Mouse (Mus musculus) cerebellum, adult 18-20 months (tissue): ENCODE results near the gene Rrnad1.
"Not testable (repeated sequence)": the region's sequence is repeated elsewhere in the genome, so short reads cannot be mapped to it uniquely, and the experiment has no call there.

Source experiments
- DNase-seq, 2 experiments: peaks; one replicate each; pipeline ENCODE4 v3.0.0; 2021

Rrnad1 gene

DNA sequence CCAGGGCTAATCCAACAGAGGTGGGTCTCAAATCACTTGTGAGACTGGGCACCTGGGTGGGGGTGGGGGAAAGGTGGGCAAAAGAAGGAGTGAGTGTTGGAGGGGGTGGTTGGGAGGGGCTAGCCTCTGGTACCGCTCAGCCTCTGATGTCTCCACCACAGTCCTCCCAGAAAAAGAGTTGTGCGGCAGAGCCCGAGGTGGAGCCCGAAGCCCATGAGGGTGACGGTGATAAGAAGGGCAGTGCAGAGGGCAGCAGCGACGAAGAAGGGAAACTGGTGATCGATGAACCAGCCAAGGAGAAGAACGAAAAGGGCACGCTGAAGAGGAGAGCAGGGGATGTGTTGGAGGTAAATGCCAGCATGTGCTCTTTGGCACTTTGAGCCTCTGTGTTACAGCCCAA lies 16.6 kb downstream of the Rrnad1 start:
- DNase-seq: peak in 1 of 2 experiments; percentile 5

DNA sequence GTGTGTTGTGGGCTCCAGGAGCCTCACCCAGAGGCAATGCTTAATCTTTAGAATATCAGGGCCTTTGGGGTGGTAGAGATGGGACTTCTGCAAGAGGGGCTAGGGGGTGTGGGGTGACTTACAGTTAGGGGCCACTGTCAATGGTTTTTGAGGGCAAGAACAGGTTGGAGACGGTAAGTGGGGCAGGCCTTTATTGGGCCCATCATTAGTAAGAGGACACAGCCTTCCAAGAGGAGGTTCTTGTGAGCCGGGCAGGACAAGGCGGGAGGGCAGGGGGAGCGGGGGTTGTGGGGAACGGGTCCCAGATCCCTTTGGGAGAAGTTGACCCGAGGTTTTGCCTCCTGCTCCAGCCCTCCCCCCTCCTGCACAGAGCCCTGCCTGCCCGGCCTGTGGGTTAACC lies 17.0 kb downstream of the Rrnad1 start:
- DNase-seq: no peak

DNA sequence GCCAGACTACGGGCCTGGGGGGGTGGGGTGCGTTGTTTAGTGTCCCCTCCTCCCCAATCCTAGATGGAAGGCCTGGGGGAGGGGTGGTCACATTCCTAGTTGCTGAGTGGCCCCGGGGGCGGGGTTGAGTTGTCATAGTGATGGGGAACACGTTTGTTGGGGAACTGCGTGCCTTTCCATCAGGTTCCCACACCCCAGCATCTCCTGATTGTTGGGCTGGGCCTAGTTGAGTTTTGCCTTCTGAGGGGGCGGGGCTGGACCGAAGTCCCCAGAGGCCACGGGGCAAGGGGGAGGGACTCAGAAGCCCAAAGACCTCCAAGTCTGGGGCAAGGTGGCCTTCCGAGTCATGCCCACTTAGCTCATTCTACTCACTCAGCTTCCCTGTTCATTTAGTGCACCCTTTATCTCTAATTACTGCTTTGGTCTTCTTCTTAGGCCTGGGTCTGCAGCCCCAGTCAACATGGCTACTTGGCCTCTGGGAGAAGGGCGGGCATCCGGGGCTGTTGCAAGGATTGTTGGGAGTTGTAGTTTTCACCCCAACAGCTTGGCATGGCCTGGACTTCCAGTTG lies 19.9 kb downstream of the Rrnad1 start:
- DNase-seq: peak; percentile 60 to 70

DNA sequence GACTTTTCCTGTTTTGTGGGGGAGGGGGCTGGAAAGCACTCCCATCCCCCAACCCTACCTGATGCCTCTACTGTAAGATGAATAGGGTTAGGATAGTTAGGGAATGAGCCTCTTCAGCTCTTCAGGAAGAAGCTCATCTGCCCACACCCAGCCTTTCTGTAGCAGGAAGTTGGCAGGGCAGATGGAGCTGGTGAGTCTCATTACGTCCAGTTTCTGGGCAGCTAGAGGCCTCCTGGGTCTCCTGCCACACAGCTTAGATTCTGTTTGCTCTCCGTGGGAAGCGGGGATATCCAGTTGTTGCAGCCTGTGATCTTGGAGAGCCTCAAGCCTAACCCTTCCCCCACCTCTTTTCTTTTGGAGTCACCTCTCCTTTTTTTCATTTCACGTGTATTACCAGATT lies 20.6 kb downstream of the Rrnad1 start:
- DNase-seq: peak in 1 of 2 experiments; percentile 14

DNA sequence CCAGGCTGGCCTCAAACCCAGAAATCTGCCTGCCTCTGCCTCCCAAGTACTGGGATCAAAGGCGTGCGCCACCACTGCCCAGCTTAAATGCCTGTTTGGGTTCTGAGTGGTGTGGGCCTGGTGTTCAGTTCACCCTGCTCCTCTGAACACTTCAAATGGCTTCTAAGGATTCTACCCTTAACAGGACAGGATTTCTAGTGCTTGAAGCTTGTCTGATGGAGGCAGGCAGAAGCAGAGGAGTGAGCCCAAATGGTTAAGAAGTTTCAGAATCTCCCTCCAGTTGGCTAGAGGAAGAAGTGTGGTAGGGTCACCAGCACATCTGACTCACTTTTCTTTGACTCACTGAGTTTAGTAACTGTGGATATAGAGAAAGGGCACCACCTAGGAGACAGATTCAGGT lies 21.1 kb downstream of the Rrnad1 start:
- no peak for DNase-seq

DNA sequence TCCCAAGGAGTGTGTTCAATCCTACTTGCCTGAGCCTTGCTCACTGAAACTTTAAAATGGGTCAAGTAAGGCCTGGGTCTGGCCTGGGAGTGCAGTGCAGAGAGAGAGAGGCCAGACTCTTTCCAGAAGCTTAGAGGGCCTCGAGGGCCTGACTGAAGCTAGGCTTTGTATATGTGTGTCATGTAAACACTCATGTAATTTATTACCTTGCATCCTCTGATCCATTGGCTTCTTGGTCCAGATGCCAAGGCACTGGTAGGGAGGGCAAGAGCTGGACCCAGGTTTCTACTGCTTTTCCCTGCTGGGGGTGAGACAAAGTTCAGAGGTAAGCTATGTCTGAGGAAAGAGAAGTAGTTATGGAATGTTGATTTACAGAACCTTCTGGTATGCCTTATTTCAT lies 22.6 kb downstream of the Rrnad1 start:
- peak in 1 of 2 experiments; percentile 10 for DNase-seq

DNA sequence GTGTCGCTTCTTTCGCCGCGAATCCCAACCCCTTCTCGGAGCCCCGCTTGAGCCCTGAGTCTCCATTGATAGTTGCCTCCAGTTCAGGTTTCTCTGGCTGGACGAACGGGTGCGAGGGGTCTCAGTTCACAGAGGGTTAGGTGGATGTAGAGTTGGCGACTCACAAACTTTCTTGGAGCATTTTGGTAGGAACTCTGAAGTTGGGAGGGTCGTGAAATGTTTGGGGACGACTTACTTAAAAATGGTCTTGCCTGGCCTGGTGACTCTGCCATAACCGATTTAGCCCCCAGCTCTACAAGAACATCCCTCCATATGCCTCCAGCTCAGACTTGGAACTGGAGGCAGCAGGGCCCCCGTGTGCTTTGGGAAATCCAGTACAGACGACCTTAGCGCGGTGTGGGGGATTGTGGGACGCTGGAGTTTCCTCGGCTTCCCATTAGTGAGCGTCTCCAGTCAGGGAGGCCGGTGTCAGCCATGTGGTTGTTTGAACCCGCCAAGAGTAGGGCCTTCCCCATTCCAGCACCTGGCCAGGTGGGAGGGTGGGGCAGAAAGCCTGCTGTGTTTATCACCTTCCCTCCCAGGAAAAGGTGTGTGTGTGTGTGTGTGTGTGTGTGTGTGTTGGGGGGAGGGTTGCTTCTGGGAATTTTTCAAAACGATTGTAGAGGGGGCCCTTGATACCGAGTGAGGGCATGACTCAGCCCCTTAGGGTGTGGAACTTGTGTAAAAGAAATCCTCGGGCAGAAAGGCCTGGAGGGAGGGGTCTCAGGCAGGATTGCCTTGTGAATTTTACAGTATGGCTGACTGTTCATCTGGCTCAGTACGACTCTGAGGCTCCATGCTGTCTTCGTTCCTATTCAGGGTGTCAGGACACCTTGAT lies 23.3 kb downstream of the Rrnad1 start:
- DNase-seq: peak; percentile 42 to 49

DNA sequence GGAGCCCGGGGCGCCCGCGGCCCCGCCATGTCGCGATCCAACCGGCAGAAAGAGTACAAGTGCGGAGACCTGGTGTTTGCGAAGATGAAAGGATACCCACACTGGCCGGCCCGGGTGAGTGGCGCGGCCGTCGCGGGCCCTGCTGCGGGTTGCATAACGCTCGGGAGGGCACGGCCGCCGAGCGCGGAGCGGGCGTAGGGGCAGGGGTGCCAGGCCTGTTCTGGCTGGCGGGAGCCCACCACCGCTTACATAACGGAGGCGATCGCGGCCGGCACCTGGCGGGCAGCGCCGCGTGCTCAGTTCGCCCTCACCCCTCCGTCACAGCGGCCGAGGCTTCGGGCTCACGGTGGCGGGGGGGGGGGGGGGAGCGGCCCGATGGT lies 23.9 kb downstream of the Rrnad1 start:
- peak; percentile 63 to 80 for DNase-seq

DNA sequence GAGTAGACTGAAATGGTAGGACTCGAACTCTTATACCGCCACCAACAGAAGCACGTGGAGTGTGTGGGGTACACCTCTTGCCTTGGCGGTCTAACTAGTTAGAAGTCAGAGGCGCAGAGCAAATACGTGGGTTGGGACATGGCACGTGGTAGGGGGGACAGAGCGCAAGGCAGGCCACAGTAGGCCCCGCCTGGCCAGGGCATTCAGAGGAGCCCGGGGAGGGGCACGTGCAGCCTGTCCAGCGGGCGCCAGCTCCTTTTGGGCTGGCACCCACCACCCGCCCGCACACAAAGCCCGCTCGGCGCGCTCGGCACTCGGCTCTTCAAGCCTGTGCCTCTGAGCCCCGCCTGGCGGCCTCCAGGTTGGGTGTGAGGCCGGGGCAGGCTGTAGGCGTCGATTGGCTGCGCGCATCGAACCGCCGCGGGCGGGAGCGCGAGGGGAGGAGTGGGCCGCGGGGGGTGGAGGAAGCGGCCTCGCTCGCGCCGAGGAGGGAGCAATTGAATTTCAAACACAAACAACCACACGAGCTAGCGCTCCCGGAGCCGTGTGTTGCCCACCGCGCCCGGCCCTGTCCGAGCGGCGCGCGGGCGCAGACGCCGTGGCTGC lies 24.5 kb downstream of the Rrnad1 start, which contains the start of gene Hdgf:
Gene Hdgf (plus strand): TSS at position 442 of the 606 bp plus-strand sequence.
- peak; percentile 93 to 96 for DNase-seq

DNA sequence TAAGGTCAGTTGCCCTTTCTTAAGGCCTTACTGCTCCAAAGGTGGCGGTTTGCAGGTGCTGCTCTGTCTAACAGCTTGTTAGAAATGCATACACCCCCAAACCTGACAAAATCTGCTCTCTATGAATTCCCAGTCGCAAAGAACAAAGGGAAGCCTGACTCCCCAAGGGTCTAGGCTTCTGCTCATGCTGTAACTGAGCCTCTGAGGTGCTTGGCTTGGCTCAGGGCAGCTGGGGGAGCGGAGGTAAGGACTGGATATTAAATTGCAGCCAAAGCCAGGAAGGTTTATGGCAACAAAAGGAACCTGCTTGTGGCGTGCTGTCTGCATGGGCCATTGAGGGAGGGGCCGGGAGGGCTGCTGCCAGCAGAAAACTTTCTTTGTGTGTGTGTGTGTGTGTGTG lies 26.7 kb downstream of the Rrnad1 start:
- no peak for DNase-seq

DNA sequence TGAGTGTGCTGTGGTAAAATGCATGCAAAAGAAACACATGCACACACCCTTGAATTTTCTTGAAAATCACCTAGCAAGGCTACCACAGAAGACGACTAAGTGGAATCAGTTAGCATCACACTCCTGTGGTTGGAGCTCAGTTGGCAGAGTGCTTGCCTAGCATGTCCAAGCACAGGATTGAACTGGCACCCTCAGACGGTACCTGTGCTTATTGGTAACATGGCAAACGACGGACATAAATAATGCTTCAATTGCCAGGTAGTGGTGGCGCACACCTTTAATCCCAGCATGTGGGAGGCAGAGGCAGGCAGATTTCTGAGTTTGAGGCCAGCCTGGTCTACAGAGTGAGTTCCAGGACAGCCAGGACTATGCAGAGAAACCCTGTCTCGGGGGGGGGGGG lies 28.6 kb downstream of the Rrnad1 start:
- DNase-seq: not testable (repeated sequence)

DNA sequence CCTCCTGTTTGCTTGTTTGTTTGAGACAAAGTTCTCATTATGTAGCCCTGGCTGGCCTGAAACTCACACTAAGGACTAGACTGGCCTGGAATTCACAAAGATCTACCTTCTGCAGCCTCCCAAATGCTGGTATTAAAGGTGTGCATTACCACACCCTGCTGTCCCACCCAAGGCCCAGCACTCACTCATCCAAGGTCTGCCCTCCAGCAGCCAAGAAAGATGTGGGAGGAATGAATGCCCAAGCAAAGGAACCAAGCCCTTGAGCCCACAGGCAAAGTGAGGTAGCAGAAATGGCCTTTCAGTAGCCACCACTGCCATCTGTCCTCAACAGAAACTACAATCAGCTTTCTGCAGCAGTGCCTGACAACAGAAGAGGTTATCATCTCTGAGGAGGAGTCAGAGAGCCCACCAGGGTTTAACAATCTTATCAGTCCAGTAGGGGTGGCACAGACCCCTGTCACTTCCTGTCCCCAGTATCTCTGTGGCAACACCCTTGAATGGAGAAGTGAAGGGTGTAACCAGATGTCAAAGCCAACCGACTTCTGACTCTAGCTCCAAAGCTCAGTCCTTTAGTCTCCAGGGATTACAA lies 29.4 kb downstream of the Rrnad1 start:
- DNase-seq: no peak

DNA sequence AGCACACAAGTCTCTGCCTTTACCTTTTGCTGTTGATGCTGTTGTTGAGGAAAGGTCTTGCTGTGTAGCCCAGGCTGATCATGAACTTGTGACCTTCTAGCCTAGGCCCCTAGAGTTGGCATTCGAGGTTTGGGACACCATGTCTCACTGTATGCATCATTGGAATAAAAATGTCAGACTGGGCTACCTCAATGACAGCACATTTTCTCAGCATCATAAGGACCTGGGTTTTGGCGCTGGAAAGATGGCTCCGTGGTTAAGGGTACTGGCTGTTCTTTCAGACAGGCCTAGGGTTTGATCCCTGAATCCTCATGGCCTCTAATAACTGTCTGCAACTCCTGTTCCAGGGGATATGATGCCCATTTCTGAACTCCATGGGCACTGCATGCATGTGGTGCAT lies 30.7 kb downstream of the Rrnad1 start:
- no peak for DNase-seq

DNA sequence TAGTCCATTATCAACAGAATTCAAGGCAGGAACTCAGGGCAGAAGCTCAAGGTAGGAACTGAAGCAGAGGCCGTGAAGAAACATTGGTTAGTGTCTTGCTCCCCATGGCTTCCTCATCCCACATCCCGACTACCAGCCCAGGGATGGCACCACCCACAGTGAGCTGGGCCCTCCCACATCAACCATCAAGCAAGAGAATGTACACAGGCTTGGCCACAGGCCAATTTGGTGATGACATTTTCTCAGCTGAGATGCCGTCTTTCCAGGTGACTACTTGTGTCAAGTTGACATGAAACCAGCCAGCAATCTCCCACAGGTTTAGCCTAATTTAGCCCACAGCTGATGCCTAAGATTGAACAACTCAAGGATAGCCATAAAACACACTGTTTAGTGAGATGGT lies 31.3 kb downstream of the Rrnad1 start:
- DNase-seq: no peak

DNA sequence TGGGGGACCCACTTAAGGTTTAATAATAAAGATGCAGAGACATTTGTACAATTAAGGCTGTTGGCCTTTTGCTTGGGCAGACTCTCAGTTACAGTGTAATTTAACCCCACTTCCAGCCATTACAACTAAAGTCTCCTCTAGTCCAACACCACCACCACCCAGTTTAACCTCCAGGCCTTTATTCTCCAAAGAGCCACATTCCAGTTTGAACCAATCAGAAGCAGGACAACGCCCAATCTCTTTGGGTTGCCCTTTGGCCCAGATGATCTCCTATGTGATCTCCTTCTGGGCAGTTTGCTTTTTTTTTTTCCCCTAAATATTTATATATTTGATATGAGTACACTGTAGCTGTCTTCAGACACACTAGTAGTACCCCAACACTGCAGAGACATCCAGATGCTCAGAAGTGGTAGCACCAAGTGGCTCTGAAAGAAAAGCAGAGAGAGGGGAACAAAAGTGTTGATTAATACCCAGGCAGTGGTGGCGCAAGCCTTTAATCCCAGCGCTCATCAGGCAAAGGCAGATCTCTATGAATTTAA lies 37.1 kb downstream of the Rrnad1 start:
- no peak for DNase-seq

DNA sequence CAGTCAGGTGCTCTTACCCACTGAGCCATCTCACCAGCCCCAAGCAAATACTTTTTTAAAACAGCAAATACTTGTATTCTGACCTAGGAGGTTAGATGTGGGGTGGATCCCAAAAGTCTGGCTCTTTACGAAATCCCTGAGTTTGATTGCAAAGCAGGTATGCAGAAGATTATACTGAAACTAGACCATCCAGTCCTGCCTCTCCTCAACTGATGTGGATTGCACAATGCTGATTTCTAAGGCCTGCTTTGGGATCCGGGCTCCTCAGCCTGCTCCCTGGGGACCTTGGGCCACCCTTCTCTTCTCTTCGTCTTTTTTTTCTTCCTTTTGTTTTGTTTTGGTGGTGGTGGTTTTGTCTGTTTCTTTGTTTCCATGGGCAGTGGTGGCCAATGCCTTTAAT lies 39.0 kb downstream of the Rrnad1 start:
- DNase-seq: no peak

DNA sequence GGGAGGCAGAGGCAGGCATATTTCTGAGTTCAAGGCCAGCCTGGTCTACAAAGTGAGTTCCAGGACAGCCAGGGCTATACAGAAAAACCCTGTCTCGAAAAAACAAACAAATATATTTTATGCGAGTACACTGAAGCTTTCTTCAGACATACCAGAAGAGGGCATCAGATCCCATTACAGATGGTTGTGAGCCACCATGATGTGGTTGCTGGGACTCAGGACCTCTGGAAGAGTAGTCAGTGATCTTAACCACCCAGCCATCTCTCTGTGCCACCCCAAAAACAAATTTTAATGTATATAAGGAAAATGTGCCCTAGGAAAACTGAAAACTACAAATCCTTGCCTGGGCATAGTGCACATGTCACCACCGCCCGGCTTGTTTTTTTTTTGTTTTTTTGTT lies 43.1 kb downstream of the Rrnad1 start:
- DNase-seq: not testable (repeated sequence)

DNA sequence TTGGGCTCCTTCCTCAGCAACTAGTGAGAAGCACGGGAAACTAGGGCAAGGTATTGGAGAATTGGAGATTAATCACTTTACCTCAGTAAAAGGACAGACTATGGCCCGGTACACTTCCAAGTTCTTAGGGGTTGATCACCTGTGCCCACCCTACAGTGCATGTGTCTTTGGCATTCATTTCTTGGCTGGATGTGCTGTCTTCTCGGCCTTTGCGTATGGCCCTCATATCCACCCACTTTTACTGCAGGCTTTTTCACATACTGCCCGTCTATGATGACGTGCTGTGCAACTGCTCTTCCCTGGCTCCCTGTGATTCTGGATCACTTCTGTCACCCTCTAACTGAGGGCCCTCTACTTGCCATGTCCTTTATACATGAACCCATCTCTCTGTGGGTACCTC lies 44.1 kb downstream of the Rrnad1 start:
- peak; percentile 15 to 27 for DNase-seq

DNA sequence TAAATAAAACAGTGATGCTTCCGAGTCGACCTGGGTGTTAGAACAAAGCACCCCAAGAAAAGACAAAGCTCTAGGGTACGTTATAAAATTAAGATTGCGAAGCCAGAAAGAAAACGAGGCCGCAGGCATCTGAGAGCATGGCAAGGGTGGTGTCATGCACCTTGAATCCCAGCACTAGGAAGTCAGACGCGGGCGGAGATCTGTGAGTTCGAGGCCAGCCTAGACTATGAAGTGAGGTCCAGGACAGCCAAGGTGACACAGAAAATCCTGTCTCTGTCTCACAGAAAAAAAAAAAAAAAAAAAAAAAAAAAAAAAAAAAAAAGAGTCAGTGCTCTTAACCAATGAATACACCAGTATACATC lies 44.5 kb downstream of the Rrnad1 start:
- DNase-seq: no peak

DNA sequence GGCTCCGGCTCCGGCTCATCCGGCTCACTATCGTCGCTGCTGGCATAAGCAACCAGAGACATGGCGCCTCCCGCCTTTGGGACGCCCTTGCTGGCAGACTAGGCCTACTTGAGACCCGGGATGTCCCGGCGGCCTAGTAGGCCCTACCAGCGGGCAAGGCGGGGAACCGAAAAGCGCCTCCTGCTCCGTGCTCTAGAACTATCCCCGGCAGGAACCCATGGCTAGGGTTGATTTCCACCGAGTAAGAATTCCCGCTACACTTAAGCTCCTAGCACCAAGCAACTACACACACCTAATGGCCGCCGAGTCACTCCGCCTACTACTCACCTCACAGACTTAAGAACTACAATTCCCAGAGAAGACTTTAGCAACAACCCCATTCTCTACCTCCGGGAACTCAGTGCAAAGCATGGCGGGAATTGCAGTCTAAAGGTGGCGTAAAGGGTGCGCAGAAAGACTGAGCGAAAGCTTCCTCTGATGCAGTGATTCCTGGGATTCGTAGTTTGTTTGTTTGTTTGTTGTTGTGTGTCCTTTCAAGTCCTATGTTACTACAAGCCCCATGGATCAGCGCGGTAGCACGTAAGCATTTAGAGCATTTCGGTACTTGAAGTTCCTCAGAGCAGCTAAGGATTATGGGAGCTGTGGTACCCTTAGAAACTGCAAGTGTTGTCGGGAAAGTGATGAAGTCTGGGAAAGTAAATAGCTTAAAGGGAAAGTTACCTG lies 45.1 kb downstream of the Rrnad1 start, which contains the start of gene Prcc:
Gene Prcc (minus strand): TSS at position 328 of the 723 bp plus-strand sequence.
- DNase-seq: peak; percentile 88 to 98

DNA sequence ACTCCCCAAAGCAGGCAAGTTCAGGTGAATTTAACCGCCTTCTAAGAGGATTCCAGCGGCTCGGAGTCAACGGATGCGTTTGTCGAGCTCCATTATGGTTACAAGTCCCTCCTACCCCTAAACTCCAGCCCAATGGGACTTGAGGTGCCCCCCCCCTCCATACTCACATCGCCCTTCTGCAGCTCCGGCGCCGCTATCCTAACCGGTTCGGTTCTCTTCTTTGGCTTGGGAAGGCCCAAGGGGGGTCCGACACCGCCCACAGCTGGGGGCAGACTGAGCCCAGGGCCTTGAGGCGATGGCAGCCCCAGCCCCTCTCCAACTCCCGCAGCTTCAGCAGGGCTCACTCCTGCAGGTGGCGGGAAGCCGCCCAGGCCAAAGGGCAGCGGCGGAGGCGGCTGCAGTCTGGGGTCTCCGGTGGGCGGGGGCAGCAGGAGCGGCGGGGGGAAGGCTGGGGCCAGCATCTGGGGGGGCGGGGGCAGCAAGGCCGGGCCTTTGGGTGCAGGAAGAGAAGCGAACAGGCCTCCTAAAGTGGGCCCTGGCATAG lies 45.7 kb downstream of the Rrnad1 start:
- peak; percentile 49 to 58 for DNase-seq

DNA sequence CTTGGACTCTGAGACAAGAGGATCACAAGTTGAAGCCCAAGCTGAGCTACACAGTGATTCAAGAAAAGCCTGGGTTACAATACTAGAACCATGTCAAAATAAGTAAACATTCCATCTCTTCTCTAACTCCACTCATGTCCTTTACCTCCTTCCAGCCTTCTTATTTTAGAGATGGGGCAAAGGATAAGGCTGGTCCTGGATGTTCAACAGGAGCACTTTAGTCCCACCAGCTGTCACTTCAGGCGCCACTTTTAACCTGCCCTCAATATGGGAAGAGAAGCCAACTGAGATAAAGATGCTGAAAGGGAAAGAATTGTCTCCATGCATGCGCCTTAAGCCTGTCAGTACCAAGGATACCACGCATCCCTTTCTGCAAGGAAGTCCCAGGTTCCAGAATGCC lies 46.2 kb downstream of the Rrnad1 start:
- DNase-seq: no peak
